Mouse (Mus musculus): Measurements from ENCODE around the gene Atp6v0a1.

- TF ChIP-seq CTCF (IDR thresholded peaks at IDR 0.05) (no peak), POLR2A (IDR thresholded peaks at IDR 0.05; ENCODE audit: insufficient read depth, low read depth, low read length) (no peak)
Measured at GRCm38 (mm10) chr11:100964901-100965542, 44.2 kb upstream of the Atp6v0a1 start.
